Mouse (Mus musculus): Measurements from ENCODE around the gene Gm44511.
A peak's percentile ranks its signal among the peaks of the same experiment; 100 is the strongest.
"Not testable (repeated sequence)": the region's sequence is repeated elsewhere in the genome, so short reads cannot be mapped to it uniquely, and the experiment has no call there.

Gm44511 gene

GRCm38 (mm10) chr6:128800696-128801095 lies 25.4 kb downstream of the Gm44511 start:
- not testable (repeated sequence) for DNase-seq (ENCODE audit: low read depth, low spot score)

GRCm38 (mm10) chr6:128799896-128800270 lies 26.2 kb downstream of the Gm44511 start:
- no peak for DNase-seq (ENCODE audit: low read depth, low spot score)

- peak; percentile 78 for DNase-seq (ENCODE audit: low read depth, low spot score)
These were observed 26.8 kb downstream of the Gm44511 start for GRCm38 (mm10) chr6:128799144-128799895.

- peak; percentile 54 for DNase-seq (ENCODE audit: low read depth, low spot score)
These were observed 27.4 kb downstream of the Gm44511 start for GRCm38 (mm10) chr6:128798772-128799143.

- DNase-seq (ENCODE audit: low read depth, low spot score) = no peak
These were observed 28.0 kb downstream of the Gm44511 start for GRCm38 (mm10) chr6:128797936-128798771.

GRCm38 (mm10) chr6:128797185-128797905 lies 28.8 kb downstream of the Gm44511 start:
- DNase-seq (ENCODE audit: low read depth, low spot score) = no peak

GRCm38 (mm10) chr6:128796321-128796955 lies 29.7 kb downstream of the Gm44511 start:
- DNase-seq (ENCODE audit: low read depth, low spot score) = no peak

- no peak for DNase-seq (ENCODE audit: low read depth, low spot score)
These were observed 32.4 kb downstream of the Gm44511 start for GRCm38 (mm10) chr6:128793734-128794133.

GRCm38 (mm10) chr6:128790491-128790994 lies 35.6 kb downstream of the Gm44511 start:
- DNase-seq (ENCODE audit: low read depth, low spot score) = not testable (repeated sequence)

GRCm38 (mm10) chr6:128789115-128789514 lies 37.0 kb downstream of the Gm44511 start, which contains the start of gene Klrb1c:
Gene Klrb1c (minus strand): TSS chr6:128789215.
- DNase-seq (ENCODE audit: low read depth, low spot score) = no peak

- DNase-seq (ENCODE audit: low read depth, low spot score) = no peak
These were observed 37.6 kb downstream of the Gm44511 start for GRCm38 (mm10) chr6:128788517-128788916.

GRCm38 (mm10) chr6:128786396-128786795 lies 39.7 kb downstream of the Gm44511 start:
- DNase-seq (ENCODE audit: low read depth, low spot score) = not testable (repeated sequence)

- DNase-seq (ENCODE audit: low read depth, low spot score) = no peak
These were observed 56.4 kb downstream of the Gm44511 start for GRCm38 (mm10) chr6:128769481-128770253.

- DNase-seq (ENCODE audit: low read depth, low spot score) = no peak
These were observed 58.1 kb downstream of the Gm44511 start for GRCm38 (mm10) chr6:128768047-128768446.

- DNase-seq (ENCODE audit: low read depth, low spot score) = not testable (repeated sequence)
These were observed 59.4 kb downstream of the Gm44511 start for GRCm38 (mm10) chr6:128766486-128767254.

GRCm38 (mm10) chr6:128765211-128765610 lies 60.9 kb downstream of the Gm44511 start:
- DNase-seq (ENCODE audit: low read depth, low spot score) = no peak

- no peak for DNase-seq (ENCODE audit: low read depth, low spot score)
These were observed 61.5 kb downstream of the Gm44511 start for GRCm38 (mm10) chr6:128764598-128764997.

GRCm38 (mm10) chr6:128763736-128764523 lies 62.2 kb downstream of the Gm44511 start:
- peak; percentile 82 for DNase-seq (ENCODE audit: low read depth, low spot score)

All from c-Kit-negative CD71-positive TER-119-positive erythroid progenitor cells, embryonic 14.5 days (primary cell).